Mouse (Mus musculus): ENCODE measurements around the gene Pou3f3. TPM values are rescaled to one million over a fixed set of nuclear protein-coding genes. Genes with fewer than 3 reads are reported as not detected.

Pou3f3 gene
- total and polyA plus RNA-seq, 3 experiments: not detected

GRCm38 (mm10) chr1:42696371-42697031 is 933 bp downstream of the Pou3f3 start:
- Histone ChIP-seq H3K4me3 (ENCODE audit: control insufficient read depth in 1 of 2, insufficient read depth in 1 of 2, low read depth in 2 of 2, low read length in 2 of 2) (no peak overlapping the region), H3K27me3 (ENCODE audit: control insufficient read depth in 1 of 2, insufficient read depth in 2 of 2, low read length in 2 of 2) (no peaks in the 10 kb centered on the region), H3K9ac (ENCODE audit: control insufficient read depth, low read depth, low read length, poor library complexity, severe bottlenecking) (no peak overlapping the region), H3K27ac (ENCODE audit: control insufficient read depth, low read depth, low read length) (no peak overlapping the region), H3K4me1 (ENCODE audit: control insufficient read depth in 1 of 2, insufficient read depth in 2 of 2, low read length in 2 of 2) (no peaks in the 10 kb centered on the region), H3K9me3 (replicated peaks; ENCODE audit: insufficient read depth, low read length) (no peaks in the 10 kb centered on the region), H3K36me3 (ENCODE audit: control insufficient read depth in 1 of 2, insufficient read depth in 2 of 2, low read length in 2 of 2) (no peaks in the 10 kb centered on the region), H3K79me2 (ENCODE audit: control insufficient read depth, insufficient read depth, low read length, poor library complexity) (no peaks in the 10 kb centered on the region)
- no peak for DNase-seq (ENCODE audit: low read depth, low spot score)
- TF ChIP-seq SIN3A (IDR thresholded peaks at IDR 0.05; ENCODE audit: low read length) (no peak), ZC3H11A (IDR thresholded peaks at IDR 0.05; ENCODE audit: low read depth, low read length) (no peak), GABPA (IDR thresholded peaks at IDR 0.05; ENCODE audit: low read depth, low read length) (no peak), UBTF (IDR thresholded peaks at IDR 0.05; ENCODE audit: borderline replicate concordance, insufficient read depth, low read depth, low read length) (no peak), MAZ (IDR thresholded peaks at IDR 0.05; ENCODE audit: low read depth, low read length) (no peak), EP300 (IDR thresholded peaks at IDR 0.05; ENCODE audit: low read depth in 1 of 2, low read length in 2 of 2) (no peak), E2F4 (IDR thresholded peaks at IDR 0.05; ENCODE audit: borderline replicate concordance, low read depth, low read length) (no peak), CHD2 (IDR thresholded peaks at IDR 0.05; ENCODE audit: low read length) (no peak), ETS1 (IDR thresholded peaks at IDR 0.05; ENCODE audit: low read depth, low read length) (no peak), HCFC1 (IDR thresholded peaks at IDR 0.05; ENCODE audit: low read depth, low read length) (no peak)

GRCm38 (mm10) chr1:42697321-42697755 is 1.8 kb downstream of the Pou3f3 start:
- Histone ChIP-seq H3K79me2 (ENCODE audit: control insufficient read depth, insufficient read depth, low read length, poor library complexity) (no peaks in the 10 kb centered on the region), H3K36me3 (ENCODE audit: control insufficient read depth in 1 of 2, insufficient read depth in 2 of 2, low read length in 2 of 2) (no peaks in the 10 kb centered on the region), H3K4me1 (ENCODE audit: control insufficient read depth in 1 of 2, insufficient read depth in 2 of 2, low read length in 2 of 2) (no peaks in the 10 kb centered on the region), H3K9me3 (replicated peaks; ENCODE audit: insufficient read depth, low read length) (no peaks in the 10 kb centered on the region), H3K27ac (ENCODE audit: control insufficient read depth, low read depth, low read length) (no peak overlapping the region), H3K27me3 (ENCODE audit: control insufficient read depth in 1 of 2, insufficient read depth in 2 of 2, low read length in 2 of 2) (no peaks in the 10 kb centered on the region), H3K4me3 (ENCODE audit: control insufficient read depth in 1 of 2, insufficient read depth in 1 of 2, low read depth in 2 of 2, low read length in 2 of 2) (no peak overlapping the region), H3K9ac (ENCODE audit: control insufficient read depth, low read depth, low read length, poor library complexity, severe bottlenecking) (no peak overlapping the region)
- DNase-seq (ENCODE audit: low read depth, low spot score): no peak
- TF ChIP-seq RAD21 (IDR thresholded peaks at IDR 0.05; ENCODE audit: low read depth, low read length) (no peak), UBTF (IDR thresholded peaks at IDR 0.05; ENCODE audit: borderline replicate concordance, insufficient read depth, low read depth, low read length) (no peak), MAZ (IDR thresholded peaks at IDR 0.05; ENCODE audit: low read depth, low read length) (no peak), NRF1 (IDR thresholded peaks at IDR 0.05; ENCODE audit: insufficient read depth, low read depth, low read length, poor library complexity, severe bottlenecking) (no peak), TCF12 (IDR thresholded peaks at IDR 0.05; ENCODE audit: low read depth, low read length) (no peak), ELF1 (IDR thresholded peaks at IDR 0.05; ENCODE audit: low read depth, low read length) (no peak), NELFE (IDR thresholded peaks at IDR 0.05; ENCODE audit: low read depth, low read length) (no peak), ETS1 (IDR thresholded peaks at IDR 0.05; ENCODE audit: low read depth, low read length) (no peak), SIN3A (IDR thresholded peaks at IDR 0.05; ENCODE audit: low read length) (no peak), ZNF384 (IDR thresholded peaks at IDR 0.05; ENCODE audit: low read depth, low read length) (no peak), TBP (IDR thresholded peaks at IDR 0.05; ENCODE audit: low read depth, low read length) (no peak), MYC (IDR thresholded peaks at IDR 0.05; ENCODE audit: low read depth, low read length) (no peak), MAX (IDR thresholded peaks at IDR 0.05; ENCODE audit: low read length) (no peak), GABPA (IDR thresholded peaks at IDR 0.05; ENCODE audit: low read depth, low read length) (no peak)
